In the genomic region with DNA sequence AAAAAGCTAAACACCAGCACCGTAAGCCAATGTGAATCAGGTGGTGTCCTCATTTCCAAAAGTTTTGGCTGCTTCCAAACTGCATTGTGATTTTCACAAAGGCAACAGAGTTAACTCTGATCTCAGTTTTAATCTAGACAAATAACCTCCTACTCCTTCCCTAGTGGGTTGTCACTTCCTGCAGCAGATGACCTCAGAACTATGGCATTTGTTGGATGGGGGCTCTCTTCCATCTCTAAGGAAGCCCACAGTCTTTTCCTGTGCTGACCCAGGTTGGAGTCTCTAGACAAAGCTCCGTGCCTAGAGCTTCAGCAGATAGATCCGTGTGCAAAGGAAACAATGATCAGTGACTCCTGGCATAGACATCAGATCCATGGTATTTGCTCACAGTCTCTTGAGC, we compare ENCODE assay signal across 19 mouse cellular contexts. TPM values are rescaled to one million over a fixed set of nuclear protein-coding genes. Genes with fewer than 3 reads are reported as not detected.
DNase-seq lines count a peak whose midpoint lies in the region; ATAC-seq and TF ChIP-seq lines count a peak whose summit lies in the region.
"Had no signal": no experiment of that assay in that cellular context is flagged by ENCODE, and none has a peak within 500 bp of the region (broad histone marks: within the 10 kb centered on the region; RNA-seq: fewer than 3 reads in every experiment).

No protein-coding gene starts in this region.

- ATAC-seq in kidney, postnatal 0 days (replicated peaks; ENCODE audit: low FRiP score, low read depth): no peak
- peak; percentile 45; the same call in 1 of the 2 replicates for ATAC-seq in heart, embryonic 16.5 days (replicated peaks; ENCODE audit: extremely low read depth, insufficient read depth, low FRiP score)
- ATAC-seq in liver, embryonic 15.5 days (ENCODE audit: insufficient read depth): no peak
- ATAC-seq: intestine, embryonic 16.5 days had no signal

- H3K9ac ChIP-seq in kidney, postnatal 0 days (ENCODE audit: low read depth, low read length): no peak overlapping the region
- H3K9ac ChIP-seq in heart, embryonic 16.5 days (ENCODE audit: low read length): no peak overlapping the region
- peak overlapping the region; percentile 33 for H3K9ac ChIP-seq in liver, embryonic 15.5 days
- H3K9ac ChIP-seq: embryonic facial prominence, embryonic 15.5 days; forebrain, embryonic 12.5 days; limb, embryonic 12.5 days; stomach, embryonic 15.5 days had no signal

- no peaks in the 10 kb centered on the region for H3K27me3 ChIP-seq in kidney, postnatal 0 days (ENCODE audit: insufficient read depth, low read length)
- no peaks in the 10 kb centered on the region for H3K27me3 ChIP-seq in heart, embryonic 16.5 days (ENCODE audit: control insufficient read depth, insufficient read depth, low read length)
- H3K27me3 ChIP-seq in liver, embryonic 15.5 days: no peaks in the 10 kb centered on the region
- H3K27me3 ChIP-seq: embryonic facial prominence, embryonic 15.5 days; forebrain, embryonic 12.5 days; limb, embryonic 12.5 days; stomach, embryonic 15.5 days had no signal

- WGBS in kidney, postnatal 0 days: 61% methylated on average over 3 of the region's 3 CpGs
- WGBS in heart, embryonic 16.5 days: 60% methylated on average over 3 of the region's 3 CpGs
- WGBS in liver, embryonic 15.5 days (ENCODE audit: insufficient replicate concordance): 39% methylated on average over 3 of the region's 3 CpGs

- no peaks in the 10 kb centered on the region for H3K4me1 ChIP-seq in kidney, postnatal 0 days (replicated peaks; ENCODE audit: insufficient read depth, low read length)
- H3K4me1 ChIP-seq in heart, embryonic 16.5 days (ENCODE audit: control insufficient read depth, insufficient read depth, low read length): no peaks in the 10 kb centered on the region
- H3K4me1 ChIP-seq in liver, embryonic 15.5 days (replicated peaks): peaks cover 57% of the 10 kb centered on the region
- H3K4me1 ChIP-seq: embryonic facial prominence, embryonic 15.5 days; forebrain, embryonic 12.5 days; stomach, embryonic 15.5 days had no signal

- H3K27ac ChIP-seq in kidney, postnatal 0 days: no peak overlapping the region
- peak overlapping the region; percentile 2 for H3K27ac ChIP-seq in heart, embryonic 16.5 days (ENCODE audit: low read length)
- H3K27ac ChIP-seq in liver, embryonic 15.5 days (replicated peaks): peak overlapping the region; percentile 90
- H3K27ac ChIP-seq: embryonic facial prominence, embryonic 15.5 days; forebrain, embryonic 12.5 days; limb, embryonic 12.5 days; stomach, embryonic 15.5 days had no signal

- H3K4me2 ChIP-seq in kidney, postnatal 0 days (ENCODE audit: low read length): no peak overlapping the region
- H3K4me2 ChIP-seq in heart, embryonic 16.5 days (ENCODE audit: low read depth, low read length): no peak overlapping the region
- H3K4me2 ChIP-seq in liver, embryonic 15.5 days: peak overlapping the region; percentile 42
- H3K4me2 ChIP-seq: embryonic facial prominence, embryonic 15.5 days; forebrain, embryonic 12.5 days; limb, embryonic 12.5 days; stomach, embryonic 15.5 days had no signal

- H3K36me3 ChIP-seq in kidney, postnatal 0 days (ENCODE audit: insufficient read depth, low read length): no peaks in the 10 kb centered on the region
- H3K36me3 ChIP-seq in heart, embryonic 16.5 days (ENCODE audit: control insufficient read depth, insufficient read depth): no peaks in the 10 kb centered on the region
- no peaks in the 10 kb centered on the region for H3K36me3 ChIP-seq in liver, embryonic 15.5 days (replicated peaks)
- H3K36me3 ChIP-seq: embryonic facial prominence, embryonic 15.5 days; forebrain, embryonic 12.5 days; limb, embryonic 12.5 days; stomach, embryonic 15.5 days had no signal

- peak; percentile 44 for DNase-seq in kidney, postnatal 0 days (ENCODE audit: low spot score)
- no peak for DNase-seq in kidney, postnatal 36 days
- DNase-seq in Muller cell, postnatal 12 days (ENCODE audit: inconsistent ontology term): peak; percentile 32
- DNase-seq in left cerebral cortex, adult 8-10 months (ENCODE audit: low spot score in 2 of 2): no peak
- DNase-seq in cerebellum, postnatal 25 days: no peak
- DNase-seq in right cerebral cortex, postnatal 10 days (ENCODE audit: low spot score in 2 of 2): no peak
- DNase-seq: adrenal gland, postnatal 25 days; B cell, adult 2 months; cerebellum, adult 11-12 months; kidney, postnatal 25 days; retina, postnatal 1 day; thymus, postnatal 25 days had no signal

- H3K4me3 ChIP-seq in kidney, postnatal 0 days (replicated peaks; ENCODE audit: low read depth, low read length): no peak overlapping the region
- H3K4me3 ChIP-seq in heart, embryonic 16.5 days (ENCODE audit: low read length): no peak overlapping the region
- H3K4me3 ChIP-seq in liver, embryonic 15.5 days (replicated peaks): no peak overlapping the region
- H3K4me3 ChIP-seq: embryonic facial prominence, embryonic 15.5 days; forebrain, embryonic 12.5 days; limb, embryonic 12.5 days; stomach, embryonic 15.5 days had no signal

- no peak for TF ChIP-seq CTCF in kidney, postnatal 0 days (IDR thresholded peaks at IDR 0.05; ENCODE audit: low read depth)

- H3K9me3 ChIP-seq in kidney, postnatal 0 days (replicated peaks; ENCODE audit: low read length): no peaks in the 10 kb centered on the region
- H3K9me3 ChIP-seq in heart, embryonic 16.5 days (replicated peaks; ENCODE audit: control insufficient read depth, low read length): no peaks in the 10 kb centered on the region
- no peaks in the 10 kb centered on the region for H3K9me3 ChIP-seq in liver, embryonic 15.5 days (replicated peaks)
- H3K9me3 ChIP-seq: embryonic facial prominence, embryonic 15.5 days; forebrain, embryonic 12.5 days; limb, embryonic 12.5 days; stomach, embryonic 15.5 days had no signal

RNA-seq across cellular contexts. Expression of gene Nck2, which starts 31.1 kb away (rescaled TPM):
- 41.8 and 43.0 TPM in 2 replicates for polyA plus RNA-seq in kidney, postnatal 0 days (2015; fragmentation: Nextera tagmentation; extraction: Ambion mirVana)
- 27.6 and 31.2 TPM in 2 replicates for polyA plus RNA-seq in heart, embryonic 16.5 days (2015; fragmentation: Nextera tagmentation; extraction: Ambion mirVana)
- 10.2 and 10.8 TPM in 2 replicates for polyA plus RNA-seq in liver, embryonic 15.5 days (2015; fragmentation: Nextera tagmentation; extraction: Ambion mirVana)
- 10 to 100 TPM; 30.7 to 38.3 (median 34.9) TPM for total RNA-seq in left cerebral cortex, adult 8-10 months (2022)

Comparison
In these comparisons a context has a peak if more than half of its experiments do, and no peak if none do; other contexts are left out.
1. DNase-seq: peak in kidney, postnatal 0 days (single experiment) and Muller cell, postnatal 12 days (single experiment); none in kidney, postnatal 36 days (0 of 2), left cerebral cortex, adult 8-10 months (0 of 2), cerebellum, postnatal 25 days (0 of 2) and right cerebral cortex, postnatal 10 days (0 of 2).